Mouse (Mus musculus): ENCODE results near the gene Dmwd. TPM values are rescaled to one million over a fixed set of nuclear protein-coding genes. Genes with fewer than 3 reads are reported as not detected.
A peak's percentile ranks its signal among the peaks of the same experiment; 100 is the strongest.

Dmwd gene
- polyA plus RNA-seq, 1 experiment, result 26.6 TPM

DNA sequence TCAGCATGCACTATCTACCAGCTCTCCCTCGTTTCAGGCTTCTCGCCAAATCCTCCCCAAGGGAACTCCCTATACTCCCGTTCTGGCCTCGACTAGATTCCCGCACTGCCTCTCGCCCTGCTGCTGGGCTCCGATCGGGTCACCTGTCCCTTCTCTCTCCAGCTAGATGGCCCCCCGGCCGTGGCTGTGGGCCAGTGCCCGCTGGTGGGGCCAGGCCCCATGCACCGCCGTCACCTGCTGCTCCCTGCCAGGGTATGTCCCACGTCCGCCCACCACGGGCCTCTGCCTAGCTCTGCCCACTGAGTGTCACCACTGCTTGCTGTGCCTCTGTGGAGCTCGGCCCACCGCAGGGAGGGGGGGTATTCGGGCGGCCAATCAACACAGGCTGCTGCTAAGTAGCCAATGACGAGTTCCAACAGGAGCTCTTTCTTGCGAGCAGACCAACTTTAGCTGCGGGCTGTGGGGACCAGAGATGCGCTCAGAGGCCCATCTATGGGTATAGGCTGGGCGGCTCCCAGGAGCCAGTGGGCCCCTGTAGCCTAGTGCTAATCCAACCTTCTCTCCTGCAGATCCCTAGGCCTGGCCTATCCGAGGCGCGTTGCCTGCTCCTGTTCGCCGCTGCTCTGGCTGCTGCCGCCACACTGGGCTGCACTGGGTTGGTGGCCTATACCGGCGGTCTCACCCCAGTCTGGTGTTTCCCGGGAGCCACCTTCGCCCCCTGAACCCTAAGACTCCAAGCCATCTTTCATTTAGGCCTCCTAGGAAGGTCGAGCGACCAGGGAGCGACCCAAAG, 16.6 kb downstream of the Dmwd start:
- no peak for TF ChIP-seq POLR2A (IDR thresholded peaks at IDR 0.05; ENCODE audit: low read depth, low read length)
- TF ChIP-seq CTCF (IDR thresholded peaks at IDR 0.05; ENCODE audit: extremely low read depth, insufficient read depth, insufficient read length, insufficient replicate concordance), result no peak
- Histone ChIP-seq H3K27me3 (ENCODE audit: control insufficient read depth, insufficient read depth, low read length) (peaks cover 27% of the 10 kb centered on the region), H3K4me3 (ENCODE audit: extremely low read depth, insufficient read depth, insufficient read length) (no peak overlapping the region), H3K27ac (ENCODE audit: insufficient read depth, low read length) (no peak overlapping the region), H3K36me3 (ENCODE audit: control insufficient read depth, insufficient read depth, low read length) (no peaks in the 10 kb centered on the region), H3K4me1 (ENCODE audit: control insufficient read depth, insufficient read depth, insufficient read length) (peaks cover 16% of the 10 kb centered on the region)
- WGBS, result 16% methylated on average over 35 of the region's 38 CpGs
- DNase-seq (ENCODE audit: low read depth in 1 of 2, low spot score in 2 of 2), result no peak

DNA sequence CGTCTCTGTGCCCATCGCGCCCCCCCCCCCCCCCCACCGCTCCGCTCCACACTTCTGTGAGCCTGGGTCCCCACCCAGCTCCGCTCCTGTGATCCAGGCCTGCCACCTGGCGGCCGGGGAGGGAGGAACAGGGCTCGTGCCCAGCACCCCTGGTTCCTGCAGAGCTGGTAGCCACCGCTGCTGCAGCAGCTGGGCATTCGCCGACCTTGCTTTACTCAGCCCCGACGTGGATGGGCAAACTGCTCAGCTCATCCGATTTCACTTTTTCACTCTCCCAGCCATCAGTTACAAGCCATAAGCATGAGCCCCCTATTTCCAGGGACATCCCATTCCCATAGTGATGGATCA, 17.1 kb downstream of the Dmwd start:
- H3K27ac ChIP-seq (ENCODE audit: insufficient read depth, low read length), result no peak overlapping the region
- DNase-seq (ENCODE audit: low read depth in 1 of 2, low spot score in 2 of 2), result peak; percentile 63 to 84
- peaks cover 27% of the 10 kb centered on the region for H3K27me3 ChIP-seq (ENCODE audit: control insufficient read depth, insufficient read depth, low read length)
- peak overlapping the region; percentile 62; the same call in 1 of the 2 replicates for H3K4me3 ChIP-seq (ENCODE audit: extremely low read depth, insufficient read depth, insufficient read length)
- H3K4me1 ChIP-seq (ENCODE audit: control insufficient read depth, insufficient read depth, insufficient read length), result peaks cover 16% of the 10 kb centered on the region
- 0% methylated on average over 12 of the region's 15 CpGs for WGBS
- H3K36me3 ChIP-seq (ENCODE audit: control insufficient read depth, insufficient read depth, low read length), result no peaks in the 10 kb centered on the region
- no peak for TF ChIP-seq POLR2A (IDR thresholded peaks at IDR 0.05; ENCODE audit: low read depth, low read length)
- TF ChIP-seq CTCF (IDR thresholded peaks at IDR 0.05; ENCODE audit: extremely low read depth, insufficient read depth, insufficient read length, insufficient replicate concordance), result peak; percentile 94

DNA sequence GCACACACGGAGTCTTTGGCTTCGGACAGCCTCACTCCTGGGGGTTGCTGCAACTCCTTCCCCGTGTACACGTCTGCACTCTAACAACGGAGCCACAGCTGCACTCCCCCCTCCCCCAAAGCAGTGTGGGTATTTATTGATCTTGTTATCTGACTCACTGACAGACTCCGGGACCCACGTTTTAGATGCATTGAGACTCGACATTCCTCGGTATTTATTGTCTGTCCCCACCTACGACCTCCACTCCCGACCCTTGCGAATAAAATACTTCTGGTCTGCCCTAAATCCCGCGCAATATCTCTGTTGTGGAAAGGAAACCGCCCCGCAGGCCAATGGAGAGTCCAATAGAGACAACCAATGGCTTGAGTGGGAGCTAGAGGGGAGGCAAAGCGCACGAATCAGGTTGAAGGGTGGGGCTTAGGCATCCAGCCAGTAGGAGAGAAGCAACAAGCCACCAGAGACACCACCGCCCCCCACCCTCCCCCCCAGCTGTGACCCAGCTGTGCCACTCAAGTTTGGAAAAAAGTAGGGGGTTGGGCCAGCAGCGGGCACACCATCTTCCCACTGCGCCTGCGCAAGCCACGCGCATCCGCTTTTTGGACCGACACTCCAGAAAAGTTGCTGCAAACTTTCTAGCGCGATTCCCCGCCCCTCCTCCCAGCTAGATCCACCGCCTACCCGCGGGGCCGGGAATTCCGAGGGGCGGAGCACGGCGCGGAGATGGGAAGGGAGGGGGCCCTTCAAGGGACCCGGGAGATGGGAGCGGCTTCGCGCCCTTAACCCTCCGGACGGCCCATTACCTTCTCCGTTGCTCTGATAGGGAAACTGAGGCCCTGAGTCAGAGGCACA, 17.7 kb downstream of the Dmwd start:
- WGBS, result 1% methylated on average over 45 of the region's 45 CpGs
- Histone ChIP-seq H3K36me3 (ENCODE audit: control insufficient read depth, insufficient read depth, low read length) (no peaks in the 10 kb centered on the region), H3K4me3 (ENCODE audit: extremely low read depth, insufficient read depth, insufficient read length) (peak overlapping the region; percentile 62), H3K27ac (ENCODE audit: insufficient read depth, low read length) (peak overlapping the region; percentile 77), H3K27me3 (ENCODE audit: control insufficient read depth, insufficient read depth, low read length) (peaks cover 27% of the 10 kb centered on the region), H3K4me1 (ENCODE audit: control insufficient read depth, insufficient read depth, insufficient read length) (peaks cover 16% of the 10 kb centered on the region)
- TF ChIP-seq CTCF (IDR thresholded peaks at IDR 0.05; ENCODE audit: extremely low read depth, insufficient read depth, insufficient read length, insufficient replicate concordance), result no peak
- TF ChIP-seq POLR2A (IDR thresholded peaks at IDR 0.05; ENCODE audit: low read depth, low read length), result no peak
- peak; percentile 58 to 78 for DNase-seq (ENCODE audit: low read depth in 1 of 2, low spot score in 2 of 2)

DNA sequence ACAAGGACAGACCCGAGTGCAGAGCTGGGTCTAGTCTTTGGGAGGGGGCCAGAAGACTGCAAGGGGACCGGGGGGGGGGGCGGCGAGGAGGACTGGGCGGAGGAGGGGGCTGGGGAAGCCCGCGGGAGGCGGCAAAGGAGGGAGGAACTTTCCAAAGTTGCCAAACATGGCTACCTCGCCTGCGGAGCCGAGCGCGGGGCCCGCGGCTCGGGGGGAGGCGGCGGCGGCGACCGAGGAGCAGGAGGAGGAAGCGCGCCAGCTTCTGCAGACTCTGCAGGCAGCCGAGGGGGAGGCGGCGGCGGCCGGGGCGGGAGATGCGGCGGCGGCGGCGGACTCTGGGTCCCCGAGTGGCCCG, 18.4 kb downstream of the Dmwd start, which contains the start of gene Six5:
Gene Six5, plus strand, starts transcription at position 124 of the 355 bp plus-strand sequence.
- peak within 1 kb of the TSS; percentile 62 for H3K4me3 ChIP-seq (ENCODE audit: extremely low read depth, insufficient read depth, insufficient read length)
- peak within 1 kb of the TSS; percentile 77 for H3K27ac ChIP-seq (ENCODE audit: insufficient read depth, low read length)
- H3K27me3 ChIP-seq (ENCODE audit: control insufficient read depth, insufficient read depth, low read length), result peaks cover 27% of the 10 kb centered on the region
- no peak for DNase-seq (ENCODE audit: low read depth in 1 of 2, low spot score in 2 of 2)
- H3K36me3 ChIP-seq (ENCODE audit: control insufficient read depth, insufficient read depth, low read length), result no peaks in the 10 kb centered on the region
- WGBS, result 1% methylated on average over 30 of the region's 36 CpGs
- peaks cover 16% of the 10 kb centered on the region for H3K4me1 ChIP-seq (ENCODE audit: control insufficient read depth, insufficient read depth, insufficient read length)
- no peak for TF ChIP-seq CTCF (IDR thresholded peaks at IDR 0.05; ENCODE audit: extremely low read depth, insufficient read depth, insufficient read length, insufficient replicate concordance)

DNA sequence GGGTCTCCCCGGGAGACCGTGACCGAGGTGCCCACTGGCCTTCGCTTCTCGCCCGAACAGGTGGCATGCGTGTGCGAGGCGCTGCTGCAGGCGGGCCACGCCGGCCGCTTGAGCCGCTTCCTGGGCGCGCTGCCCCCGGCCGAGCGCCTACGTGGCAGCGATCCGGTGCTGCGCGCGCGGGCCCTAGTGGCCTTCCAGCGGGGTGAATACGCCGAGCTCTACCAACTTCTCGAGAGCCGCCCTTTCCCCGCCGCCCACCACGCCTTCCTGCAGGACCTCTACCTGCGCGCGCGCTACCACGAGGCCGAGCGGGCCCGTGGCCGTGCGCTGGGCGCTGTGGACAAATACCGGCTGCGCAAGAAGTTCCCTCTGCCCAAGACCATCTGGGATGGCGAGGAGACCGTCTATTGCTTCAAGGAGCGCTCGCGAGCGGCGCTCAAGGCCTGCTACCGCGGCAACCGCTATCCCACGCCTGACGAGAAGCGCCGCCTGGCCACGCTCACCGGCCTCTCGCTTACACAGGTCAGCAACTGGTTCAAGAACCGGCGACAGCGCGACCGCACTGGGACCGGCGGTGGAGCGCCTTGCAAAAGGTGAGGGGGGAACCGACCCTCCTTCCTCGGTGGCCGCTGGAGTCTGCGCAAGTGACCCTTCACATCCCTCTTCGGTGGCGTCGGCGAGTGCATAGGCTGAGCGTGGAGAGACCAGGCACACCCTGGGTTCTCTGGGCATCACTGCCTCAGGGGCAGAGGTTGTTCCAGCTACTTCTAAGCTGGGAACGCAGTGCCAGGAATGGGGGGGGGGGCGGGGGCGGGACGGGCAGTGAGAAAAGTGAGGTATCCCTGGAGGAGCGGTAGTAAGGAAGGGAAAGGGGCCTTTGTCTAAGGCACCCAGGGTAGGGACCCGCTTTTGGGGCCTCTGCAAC, 19.1 kb downstream of the Dmwd start:
- Histone ChIP-seq H3K27ac (ENCODE audit: insufficient read depth, low read length) (peak overlapping the region; percentile 8; the same call in 1 of the 2 replicates), H3K27me3 (ENCODE audit: control insufficient read depth, insufficient read depth, low read length) (peaks cover 27% of the 10 kb centered on the region), H3K36me3 (ENCODE audit: control insufficient read depth, insufficient read depth, low read length) (no peaks in the 10 kb centered on the region), H3K4me3 (ENCODE audit: extremely low read depth, insufficient read depth, insufficient read length) (peak overlapping the region; percentile 62), H3K4me1 (ENCODE audit: control insufficient read depth, insufficient read depth, insufficient read length) (peaks cover 16% of the 10 kb centered on the region)
- TF ChIP-seq POLR2A (IDR thresholded peaks at IDR 0.05; ENCODE audit: low read depth, low read length), result no peak
- TF ChIP-seq CTCF (IDR thresholded peaks at IDR 0.05; ENCODE audit: extremely low read depth, insufficient read depth, insufficient read length, insufficient replicate concordance), result no peak
- DNase-seq (ENCODE audit: low read depth in 1 of 2, low spot score in 2 of 2), result no peak
- WGBS, result 1% methylated on average over 86 of the region's 87 CpGs

DNA sequence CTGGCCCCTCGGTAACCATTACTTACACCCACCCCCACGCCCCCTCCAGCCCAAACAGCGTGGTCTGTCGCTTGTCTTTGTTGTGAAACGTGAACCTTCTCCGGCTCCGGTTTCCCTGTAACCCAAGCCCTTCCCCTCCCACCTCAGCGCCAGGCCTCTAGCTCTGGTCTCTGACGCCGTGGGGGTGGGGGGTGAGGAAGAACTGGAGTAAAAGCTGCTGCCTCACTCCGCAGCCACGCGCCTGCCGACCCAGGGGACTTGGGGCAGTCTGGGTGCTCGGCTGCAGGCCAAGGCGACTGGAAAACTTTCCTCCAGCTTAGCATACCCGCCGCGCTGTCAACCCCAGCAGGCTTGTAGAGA, 19.7 kb downstream of the Dmwd start:
- H3K4me3 ChIP-seq (ENCODE audit: extremely low read depth, insufficient read depth, insufficient read length), result no peak overlapping the region
- TF ChIP-seq CTCF (IDR thresholded peaks at IDR 0.05; ENCODE audit: extremely low read depth, insufficient read depth, insufficient read length, insufficient replicate concordance) (no peak), POLR2A (IDR thresholded peaks at IDR 0.05; ENCODE audit: low read depth, low read length) (no peak)
- H3K4me1 ChIP-seq (ENCODE audit: control insufficient read depth, insufficient read depth, insufficient read length), result peaks cover 16% of the 10 kb centered on the region
- H3K27me3 ChIP-seq (ENCODE audit: control insufficient read depth, insufficient read depth, low read length), result peaks cover 27% of the 10 kb centered on the region
- no peaks in the 10 kb centered on the region for H3K36me3 ChIP-seq (ENCODE audit: control insufficient read depth, insufficient read depth, low read length)
- 11% methylated on average over 19 of the region's 19 CpGs for WGBS
- H3K27ac ChIP-seq (ENCODE audit: insufficient read depth, low read length), result no peak overlapping the region
- DNase-seq (ENCODE audit: low read depth in 1 of 2, low spot score in 2 of 2), result no peak

Data from spleen, adult 2 months (tissue).